Mouse (Mus musculus): Measurements from ENCODE around the gene Pigq. TPM values are rescaled to one million over a fixed set of nuclear protein-coding genes. Genes with fewer than 3 reads are reported as not detected.

The Pigq gene
- total RNA-seq, 2 experiments from 2014 or later = 144 to 149 TPM

DNA sequence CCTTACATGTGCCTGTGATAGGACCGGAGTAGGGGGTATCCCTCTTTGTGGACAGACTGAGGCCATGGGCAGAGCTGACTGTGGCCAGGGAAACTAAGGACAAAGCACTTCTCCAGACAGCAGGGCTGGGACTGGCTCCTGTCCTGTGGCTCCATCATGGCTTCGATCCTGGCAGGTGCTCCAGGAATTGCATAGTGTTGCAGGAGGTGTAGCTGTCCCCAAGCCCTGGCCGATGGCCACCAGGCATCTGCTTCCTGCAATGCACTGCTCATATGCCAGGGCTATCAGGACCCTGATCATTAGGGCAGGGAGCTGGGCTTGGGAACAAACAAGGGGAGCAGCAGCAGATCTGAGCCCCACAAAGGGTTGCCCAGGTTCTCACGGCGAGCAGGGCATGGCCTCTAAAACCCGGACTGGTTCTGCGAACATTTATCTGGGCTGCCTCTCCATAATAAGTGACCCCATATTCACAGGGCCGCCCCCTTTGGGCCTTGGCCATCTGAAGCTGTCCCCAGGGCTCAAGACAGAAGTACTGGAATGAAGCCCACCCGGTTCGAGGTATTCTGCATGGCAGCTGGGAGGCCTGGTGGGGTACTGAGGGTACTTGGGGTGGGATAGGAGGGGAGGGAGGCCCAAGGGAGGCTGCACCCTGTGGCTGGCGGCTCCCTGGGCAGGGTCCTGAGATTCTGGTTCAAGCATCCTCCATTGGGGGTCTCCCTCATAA lies 14.2 kb upstream of the Pigq start:
- no peak for DNase-seq (ENCODE audit: low spot score in 2 of 2)

DNA sequence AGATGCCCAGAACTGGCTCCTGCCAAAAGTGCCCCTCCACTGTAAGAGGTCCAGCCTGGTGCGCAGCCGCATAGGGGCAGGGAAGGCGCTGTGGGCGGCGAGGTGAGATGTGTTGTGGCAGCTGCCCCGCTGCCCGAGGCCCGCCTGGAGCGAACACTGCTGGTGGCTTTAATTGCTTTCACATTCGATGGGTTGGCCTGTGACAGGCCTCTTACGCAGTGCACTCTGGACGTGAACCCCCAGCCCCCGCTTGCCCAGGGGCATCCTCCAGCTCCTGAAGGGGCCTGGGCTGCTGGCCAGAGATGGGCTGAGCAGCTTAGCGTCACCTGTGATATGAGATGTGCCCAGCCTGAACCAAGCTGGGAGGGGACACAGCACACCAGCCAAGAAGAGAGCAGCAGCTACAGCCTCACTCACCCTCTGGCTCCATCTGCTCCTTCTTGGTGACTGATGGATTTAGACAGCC lies 12.9 kb upstream of the Pigq start:
- DNase-seq (ENCODE audit: low spot score in 2 of 2) = no peak

DNA sequence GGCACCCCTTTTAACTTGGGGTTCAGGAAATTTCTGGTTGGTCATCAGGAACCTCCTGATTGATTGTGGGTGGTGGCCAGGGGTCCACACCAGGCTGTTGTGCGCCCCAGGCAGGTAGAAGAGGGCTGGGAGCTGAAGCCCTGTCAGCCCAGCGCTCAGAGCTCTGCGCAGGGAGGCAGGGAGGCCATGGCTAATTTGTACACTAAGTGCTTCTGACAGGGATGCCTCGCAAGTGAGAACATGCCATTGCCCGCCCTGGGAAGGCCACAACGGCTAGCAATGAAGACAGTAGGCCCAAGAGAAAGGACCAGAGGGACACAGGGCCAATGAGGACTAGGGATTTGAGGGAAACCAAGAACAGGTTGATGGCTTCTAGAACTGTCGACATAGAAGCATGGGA lies 11.9 kb upstream of the Pigq start:
- DNase-seq (ENCODE audit: low spot score in 2 of 2) = no peak

DNA sequence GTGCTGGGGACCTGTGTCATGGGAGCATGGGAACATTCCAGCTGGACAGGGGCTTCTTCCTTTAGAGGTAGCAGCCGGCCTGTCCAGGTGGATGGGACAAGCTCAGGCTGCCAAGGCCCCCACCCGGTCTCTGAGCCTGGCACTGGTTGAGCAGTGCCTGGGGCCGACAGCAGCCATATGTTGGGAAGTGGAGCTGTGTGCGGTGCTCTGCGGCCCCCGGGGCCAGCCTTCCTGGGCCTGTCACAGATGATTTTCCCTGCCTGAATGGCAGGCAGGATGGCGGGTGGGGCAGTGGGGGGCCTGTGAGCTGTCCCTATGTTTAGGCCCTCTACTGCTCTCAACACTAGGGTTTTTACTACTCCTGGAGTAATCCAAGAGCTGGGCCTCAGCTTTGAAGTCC lies 11.5 kb upstream of the Pigq start:
- DNase-seq (ENCODE audit: low spot score in 2 of 2) = no peak

DNA sequence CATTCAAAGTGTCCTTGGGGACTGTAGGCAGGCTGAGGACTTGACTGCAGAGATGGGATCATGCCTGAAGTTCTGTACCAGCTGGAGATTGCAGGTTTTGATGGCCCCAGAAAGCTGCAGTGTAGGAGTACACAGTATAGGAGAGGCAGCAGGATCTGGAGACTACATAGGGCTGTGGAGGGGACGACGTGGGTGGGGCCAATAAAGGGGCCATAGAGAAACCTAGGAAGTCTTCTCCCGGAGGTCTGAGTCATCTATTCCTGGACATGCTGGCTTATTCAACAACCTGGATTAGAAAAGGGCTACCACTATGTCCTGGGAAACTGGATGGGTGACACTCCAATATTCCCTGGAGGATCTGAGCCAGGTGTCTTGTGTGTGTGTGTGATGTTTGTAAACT lies 11.0 kb upstream of the Pigq start:
- DNase-seq (ENCODE audit: low spot score in 2 of 2) = no peak

DNA sequence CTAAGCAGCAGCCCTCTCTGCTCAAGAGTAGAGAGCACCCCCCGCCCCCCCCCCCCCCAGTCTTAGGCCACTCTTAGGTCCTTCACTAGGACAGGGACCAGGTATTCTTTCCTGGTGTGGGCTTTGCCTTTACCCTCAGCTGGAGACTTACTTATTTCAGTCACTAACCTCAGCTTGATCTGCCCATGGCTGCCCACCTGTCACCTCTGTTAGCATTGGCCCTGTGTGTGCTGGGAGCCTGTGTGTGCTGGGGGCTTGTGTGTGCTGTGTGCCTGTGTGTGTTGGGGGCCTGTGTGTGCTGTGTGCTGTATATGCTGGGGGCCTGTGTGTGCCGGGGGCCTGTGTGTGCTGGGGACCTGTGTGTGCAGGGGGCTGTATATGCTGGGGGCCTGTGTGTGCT lies 9.9 kb upstream of the Pigq start:
- no peak for DNase-seq (ENCODE audit: low spot score in 2 of 2)

DNA sequence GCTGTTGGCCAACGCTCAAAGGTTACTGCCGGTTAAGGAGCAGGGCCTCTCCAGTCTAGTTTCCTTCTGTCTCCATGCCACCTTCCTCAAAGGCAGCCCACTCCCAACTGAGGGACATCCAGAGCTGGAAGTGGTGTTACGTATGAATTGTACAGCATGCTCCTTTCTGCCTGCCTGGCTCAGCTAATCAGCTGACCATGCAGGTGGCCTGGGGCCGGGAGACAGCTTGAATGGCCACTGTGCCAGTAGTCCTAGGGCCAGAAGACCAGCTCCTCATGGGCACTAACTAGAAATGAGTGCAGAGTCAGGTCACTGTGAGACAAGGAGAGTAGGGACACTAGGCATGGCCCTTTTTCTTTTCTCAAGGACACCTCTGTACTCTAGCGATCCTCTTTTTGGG lies 8.4 kb upstream of the Pigq start:
- DNase-seq (ENCODE audit: low spot score in 2 of 2) = no peak

DNA sequence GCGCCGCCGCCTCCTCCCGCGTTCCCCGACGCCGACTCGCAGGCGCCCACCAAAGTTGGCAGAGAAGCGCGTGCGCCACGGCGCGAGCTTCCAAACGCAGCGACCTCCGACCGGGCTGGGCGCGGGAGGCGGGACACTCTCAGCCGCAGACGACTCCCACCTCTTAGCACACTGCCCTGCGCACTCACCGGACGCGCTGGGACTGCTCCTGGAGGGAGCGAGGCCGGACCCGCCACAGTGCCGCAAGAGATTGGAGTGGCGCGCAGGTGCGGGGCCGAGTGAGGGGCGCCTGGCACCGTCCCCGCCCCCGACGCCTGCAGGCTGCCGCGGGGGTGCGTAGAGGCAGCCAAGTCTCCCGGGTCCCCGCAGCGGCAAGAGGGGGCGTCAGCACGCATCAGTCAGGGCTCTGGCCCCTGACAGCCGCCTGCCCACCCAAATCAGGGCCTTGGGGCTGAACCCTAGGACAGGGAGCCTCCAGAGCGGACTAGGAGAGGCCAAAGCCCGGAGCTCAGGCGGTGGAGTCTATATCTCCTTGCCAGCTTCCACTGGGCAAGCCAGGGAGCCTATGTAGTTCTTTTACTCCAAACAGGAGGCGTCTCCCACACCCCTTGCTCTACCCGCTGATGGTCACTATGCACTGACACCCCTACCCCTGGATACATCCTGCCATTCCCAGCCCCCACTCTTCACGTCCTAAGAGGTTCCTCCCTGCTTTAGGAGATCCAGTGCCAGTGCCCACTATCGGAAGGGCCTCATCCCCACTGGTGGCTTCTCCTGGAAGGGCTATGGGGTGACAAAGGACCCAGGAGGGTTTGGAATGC lies 7.3 kb upstream of the Pigq start, which contains the start of gene A930017K11Rik:
A930017K11Rik (minus strand) TSS at position 763 of the 821 bp plus-strand sequence.
- DNase-seq (ENCODE audit: low spot score in 2 of 2) = no peak

DNA sequence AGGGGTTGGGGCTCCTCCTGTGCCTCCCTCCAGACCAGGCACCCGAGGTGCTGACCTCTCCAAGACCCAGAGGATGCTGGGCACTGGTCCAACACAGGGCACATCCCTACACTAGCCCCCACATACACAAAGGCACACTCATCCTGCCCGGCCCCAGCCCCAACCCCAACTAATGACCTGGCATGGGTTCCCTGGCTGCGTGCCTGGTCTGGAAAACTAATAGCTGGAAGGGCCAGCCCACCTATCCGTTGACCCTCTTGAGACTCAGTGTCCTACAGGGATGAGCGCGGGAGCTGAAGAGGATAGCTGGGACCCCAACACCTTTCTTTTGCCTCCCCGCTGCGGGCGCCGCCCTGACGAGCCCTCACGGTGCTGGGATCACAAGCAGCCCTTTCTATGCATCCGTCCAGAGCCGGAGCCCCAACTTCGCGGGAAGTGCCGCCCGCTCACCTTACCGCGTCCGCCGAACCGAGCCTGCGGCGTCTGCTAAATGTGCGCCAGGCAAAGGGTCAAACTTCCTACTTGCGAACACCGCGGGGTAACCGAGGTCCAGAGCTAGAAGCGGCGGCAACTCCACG lies 6.6 kb upstream of the Pigq start:
- no peak for DNase-seq (ENCODE audit: low spot score in 2 of 2)

DNA sequence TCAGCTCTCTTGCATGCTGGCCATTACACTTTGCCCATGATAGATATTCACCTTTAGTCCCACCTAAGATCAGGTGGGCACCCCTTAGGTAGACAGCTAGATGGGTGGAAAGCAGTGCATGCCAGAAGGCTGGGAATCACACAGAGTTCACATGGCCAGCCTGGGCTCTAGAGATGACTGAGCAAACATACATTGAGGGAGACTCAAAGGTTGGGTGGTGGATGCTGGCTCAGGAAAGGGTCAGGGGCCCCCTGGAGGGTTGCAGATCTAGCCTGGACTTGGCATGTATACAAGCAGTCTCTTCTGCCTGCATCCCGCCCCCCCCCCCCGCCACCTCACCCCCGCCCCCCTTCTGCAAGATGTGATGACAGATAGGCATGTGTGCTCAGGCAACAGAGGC lies 6.0 kb upstream of the Pigq start:
- DNase-seq (ENCODE audit: low spot score in 2 of 2) = no peak

DNA sequence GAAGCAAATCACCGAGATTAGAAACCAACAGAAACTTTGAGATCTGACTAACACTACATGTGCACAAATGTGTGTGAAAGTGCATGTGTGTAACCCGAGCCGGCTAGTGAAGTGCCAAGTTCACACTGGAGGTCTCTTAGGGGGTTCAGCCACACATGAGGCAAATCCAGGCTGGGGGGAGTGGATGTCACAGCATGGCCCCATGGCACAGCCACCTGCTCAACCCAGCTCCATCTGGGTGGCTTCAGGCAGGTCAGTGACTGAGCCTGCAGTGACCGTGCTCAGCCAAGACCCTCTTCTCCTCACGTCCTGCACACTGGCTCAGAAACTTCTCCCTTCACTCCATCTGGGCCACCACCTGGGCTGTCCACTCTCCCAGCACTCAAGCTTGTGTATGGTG lies 5.2 kb upstream of the Pigq start:
- DNase-seq (ENCODE audit: low spot score in 2 of 2) = no peak

DNA sequence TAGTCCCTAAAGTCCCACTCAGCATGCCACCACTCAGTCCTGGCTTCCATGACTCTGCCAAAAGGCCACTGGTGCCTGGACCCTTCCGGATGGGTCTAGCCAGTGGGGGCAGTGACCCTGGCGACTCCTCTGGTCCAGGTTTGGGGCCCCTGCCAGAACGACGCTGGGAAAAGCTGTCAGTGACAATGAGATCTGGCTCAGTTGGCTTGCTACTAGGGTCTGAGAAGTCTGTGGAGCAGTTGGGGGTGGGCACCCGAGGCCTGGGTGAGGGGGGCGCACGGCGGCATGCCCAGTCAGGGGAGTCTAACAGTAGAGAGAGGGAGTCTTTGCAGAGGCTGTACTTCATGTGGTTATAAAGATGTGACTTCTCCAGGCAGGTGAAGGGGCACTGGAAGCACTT lies 3.3 kb upstream of the Pigq start:
- DNase-seq (ENCODE audit: low spot score in 2 of 2) = no peak

DNA sequence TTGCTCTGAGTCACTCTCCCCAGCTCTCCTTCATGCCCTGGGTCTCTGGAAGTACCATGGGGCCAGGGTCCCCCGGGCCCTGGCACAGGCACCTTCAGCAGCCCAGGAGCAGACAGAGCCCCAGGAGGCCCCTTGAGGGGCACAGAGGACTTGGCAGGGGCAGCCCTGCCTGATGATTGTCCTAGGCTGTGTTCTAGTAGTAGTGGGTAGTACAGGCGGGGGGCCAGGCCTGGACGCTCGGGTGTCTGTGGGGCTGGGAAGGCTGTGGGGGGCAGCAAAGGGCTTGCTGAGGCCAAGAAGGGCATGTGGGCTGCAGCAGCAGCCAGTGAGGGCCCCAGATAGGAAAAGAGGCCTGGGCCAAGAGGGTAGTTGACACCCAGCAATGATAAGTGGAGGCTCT lies 2.8 kb upstream of the Pigq start:
- DNase-seq (ENCODE audit: low spot score in 2 of 2) = no peak

DNA sequence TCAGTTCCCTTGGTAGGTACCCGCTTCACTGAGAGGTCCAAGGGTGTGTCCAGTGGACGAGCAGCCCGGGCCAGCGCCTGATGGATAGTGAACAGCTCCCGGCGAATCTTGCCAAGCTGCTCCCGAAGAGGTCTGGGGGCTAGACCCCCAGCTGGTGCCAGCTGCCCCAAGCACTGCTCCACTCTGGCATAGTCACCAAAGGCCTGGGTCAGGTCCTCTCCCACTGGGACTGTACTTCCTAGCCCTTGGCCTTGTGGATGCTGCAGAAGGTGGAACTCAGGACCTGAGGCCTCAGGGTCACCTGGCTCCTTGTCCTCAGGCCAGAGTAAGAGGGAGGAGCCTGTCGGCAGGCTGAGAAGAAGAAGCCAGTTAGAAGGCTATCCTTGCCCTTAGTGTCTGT lies 2.2 kb upstream of the Pigq start:
- no peak for DNase-seq (ENCODE audit: low spot score in 2 of 2)

DNA sequence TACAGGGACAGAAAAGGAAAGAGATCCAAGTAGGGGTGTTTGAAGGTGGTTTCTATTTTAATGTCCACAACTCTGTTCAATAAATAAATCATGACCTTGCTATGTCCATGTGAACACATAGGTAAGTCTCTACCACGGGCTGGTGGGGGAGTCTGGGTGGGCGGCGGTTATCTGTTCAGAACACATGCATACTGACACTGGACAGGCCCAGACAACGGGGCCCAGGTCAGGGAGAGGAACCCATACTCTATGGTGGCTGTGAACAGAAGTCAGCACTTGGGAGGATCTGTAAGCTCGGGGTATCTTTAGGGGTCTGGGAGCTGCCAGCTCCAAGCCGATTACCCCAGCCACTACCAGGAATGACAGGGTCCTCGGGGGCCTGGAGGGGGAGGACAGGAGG lies 1.6 kb upstream of the Pigq start:
- no peak for DNase-seq (ENCODE audit: low spot score in 2 of 2)

DNA sequence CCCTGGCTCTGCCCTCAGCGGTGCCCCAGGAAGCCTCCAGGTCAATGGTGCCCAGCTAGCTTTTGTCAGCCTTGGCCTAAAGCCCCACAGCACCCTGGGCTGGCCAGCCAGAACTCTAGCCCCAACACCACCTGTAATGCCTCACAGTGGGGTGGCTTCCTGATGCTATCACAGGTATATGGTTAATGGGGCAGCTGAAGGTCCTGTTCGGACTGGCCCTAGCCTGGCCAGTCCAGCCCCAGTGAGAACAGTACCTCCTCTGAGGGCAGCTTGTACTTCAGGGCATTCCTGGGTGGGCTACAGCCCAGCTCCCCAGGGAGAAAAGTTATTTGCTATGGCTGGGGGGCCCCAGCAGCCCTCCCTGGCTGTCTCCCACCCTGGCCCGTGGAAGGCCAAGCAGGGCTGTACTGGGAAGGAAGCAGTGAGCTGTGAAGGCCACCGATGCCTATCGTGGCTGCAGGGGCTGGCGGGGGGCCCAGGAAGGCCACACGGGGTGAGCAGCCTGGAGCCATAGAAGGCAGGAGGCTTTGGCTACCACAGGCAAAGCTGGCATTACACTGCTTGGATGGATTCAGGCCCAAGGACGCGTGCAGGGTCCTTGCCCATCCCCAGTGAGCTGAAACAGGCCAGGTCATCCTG lies 900 bp upstream of the Pigq start:
- DNase-seq (ENCODE audit: low spot score in 2 of 2) = no peak

DNA sequence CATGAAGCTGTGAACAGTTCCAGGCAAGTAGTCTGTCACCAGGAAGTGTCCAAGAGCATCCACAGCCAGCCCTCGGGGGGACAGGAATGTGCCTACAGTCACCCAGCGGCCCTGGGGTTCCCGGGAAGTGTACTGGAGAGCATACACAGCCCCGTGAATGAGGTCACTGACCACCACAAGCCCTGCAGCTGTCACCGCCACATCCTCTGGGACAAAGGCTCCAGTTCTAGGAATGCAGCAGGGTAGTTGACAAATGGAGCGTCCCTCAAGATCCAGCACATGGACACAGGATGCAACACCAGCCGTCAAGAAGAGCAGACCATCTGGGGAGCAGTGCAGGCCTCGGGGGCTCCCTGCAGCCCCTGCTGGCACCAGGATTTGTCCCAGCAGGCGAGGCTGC lies 967 bp downstream of the Pigq start:
- no peak for DNase-seq (ENCODE audit: low spot score in 2 of 2)

DNA sequence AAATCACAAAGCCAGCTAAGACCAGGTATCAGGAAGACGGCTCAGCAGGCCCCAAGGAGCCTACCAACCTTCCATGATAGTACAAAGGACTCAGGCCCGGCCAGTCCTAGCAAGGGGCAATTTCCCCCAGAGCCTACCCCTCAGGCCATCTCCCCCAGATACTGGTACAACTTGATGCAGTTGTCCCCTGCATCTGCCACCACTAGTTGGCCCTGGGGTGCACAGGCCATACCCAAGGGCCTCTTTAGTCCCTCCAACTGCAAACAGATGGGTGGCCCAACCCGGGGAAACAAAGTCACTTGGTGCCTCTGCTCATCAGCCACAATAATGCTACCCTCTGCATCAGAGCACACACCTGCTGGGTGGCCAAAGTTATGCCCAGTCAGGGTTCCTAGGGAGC lies 1.5 kb downstream of the Pigq start:
- DNase-seq (ENCODE audit: low spot score in 2 of 2) = no peak

DNA sequence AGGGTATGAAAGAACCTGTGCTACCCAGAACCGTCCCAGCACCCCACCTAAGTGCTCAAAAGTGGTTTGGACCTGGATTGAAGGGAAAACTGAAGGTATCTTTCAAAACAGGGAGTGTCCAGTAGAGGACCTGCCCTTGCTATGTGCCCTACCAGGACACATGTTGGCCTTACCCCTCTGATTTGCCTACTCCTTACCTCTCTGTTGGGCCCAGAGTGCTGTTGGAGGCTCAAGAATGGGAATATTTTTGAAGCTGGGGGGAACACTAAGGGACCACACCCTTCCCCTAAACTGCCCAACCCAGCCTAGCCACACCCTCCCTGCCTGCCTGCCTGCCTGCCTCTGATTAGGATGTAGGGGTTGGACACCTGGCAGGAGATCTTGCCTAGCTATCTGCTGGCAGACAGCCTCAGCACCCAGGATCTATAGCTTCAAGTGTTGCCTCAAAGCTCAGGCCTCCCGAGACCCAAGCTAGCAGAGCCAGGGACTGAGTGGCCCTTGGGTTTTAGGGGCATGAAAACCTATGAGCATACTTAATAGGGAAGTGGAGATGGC lies 2.1 kb downstream of the Pigq start:
- no peak for DNase-seq (ENCODE audit: low spot score in 2 of 2)

DNA sequence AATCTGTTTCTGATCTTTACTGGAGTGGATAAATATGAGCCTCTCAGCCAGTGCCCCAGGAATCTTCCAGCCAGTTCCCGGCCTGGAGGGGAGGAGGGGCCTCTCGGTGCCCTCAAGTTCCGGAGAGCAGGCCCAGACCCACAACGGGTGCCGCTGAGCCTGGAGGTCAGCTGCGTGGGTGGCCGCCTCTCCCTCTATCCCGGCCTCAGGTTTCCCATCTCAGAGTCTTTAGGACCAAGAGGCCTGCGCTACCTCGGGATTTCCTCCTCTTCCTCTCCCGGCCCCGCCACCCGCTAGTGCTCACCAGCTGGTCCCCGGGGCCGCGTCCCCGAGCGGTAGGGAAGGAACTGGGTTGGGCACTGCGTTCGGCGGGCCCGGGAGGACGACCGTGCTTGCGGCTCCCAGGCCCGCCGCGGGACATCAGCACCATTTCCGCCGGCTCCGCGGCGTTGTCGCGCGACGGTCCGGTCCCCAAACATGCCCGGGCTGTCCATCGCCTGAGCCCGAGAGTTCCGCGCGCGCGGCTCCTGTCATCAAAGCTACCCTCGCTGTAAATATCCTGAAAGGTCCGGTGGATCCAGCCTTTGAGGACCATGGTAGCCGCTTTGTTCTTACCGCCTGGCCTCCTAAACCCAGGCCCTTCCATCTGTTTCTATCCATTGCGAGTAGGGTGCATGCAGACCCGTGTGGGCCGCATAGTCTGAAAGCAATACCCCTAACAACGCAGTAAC lies 3.1 kb downstream of the Pigq start:
- peak; percentile 76 to 85 for DNase-seq (ENCODE audit: low spot score in 2 of 2)

DNA sequence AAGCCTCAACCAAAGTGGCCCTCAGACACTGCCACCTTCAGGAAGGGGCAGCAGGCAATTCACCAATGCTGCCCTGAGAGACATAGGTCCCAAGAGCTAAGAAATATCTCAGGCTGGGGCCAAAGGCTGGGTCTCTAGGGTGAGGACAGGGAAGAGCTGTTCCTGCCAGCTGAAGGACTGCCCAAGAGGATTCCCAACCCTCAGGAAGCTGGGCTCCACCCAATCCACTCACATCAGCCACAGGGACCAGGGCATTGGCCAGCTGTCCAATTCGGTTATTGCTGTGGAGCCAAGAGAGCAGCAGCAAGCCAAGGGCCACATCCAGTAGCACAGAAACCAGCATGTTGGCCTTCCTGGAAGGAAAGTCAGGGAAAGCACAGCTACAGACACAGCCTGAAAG lies 10.2 kb downstream of the Pigq start:
- no peak for DNase-seq (ENCODE audit: low spot score in 2 of 2)
